Mouse (Mus musculus) ES-Bruce4 (cell line): ENCODE data around the gene Bptf.

ENCODE experiments used
- CTCF ChIP-seq: IDR thresholded peaks from one replicate; pipeline ENCODE4 v1.8.1; 2011; ENCODE audit warnings: low read depth, low read length
- EP300 ChIP-seq: IDR thresholded peaks from 2 replicates; pipeline ENCODE4 v1.6.1; 2011; ENCODE audit warnings: low read depth, low read length; ENCODE audit not compliant: insufficient read depth

DNA sequence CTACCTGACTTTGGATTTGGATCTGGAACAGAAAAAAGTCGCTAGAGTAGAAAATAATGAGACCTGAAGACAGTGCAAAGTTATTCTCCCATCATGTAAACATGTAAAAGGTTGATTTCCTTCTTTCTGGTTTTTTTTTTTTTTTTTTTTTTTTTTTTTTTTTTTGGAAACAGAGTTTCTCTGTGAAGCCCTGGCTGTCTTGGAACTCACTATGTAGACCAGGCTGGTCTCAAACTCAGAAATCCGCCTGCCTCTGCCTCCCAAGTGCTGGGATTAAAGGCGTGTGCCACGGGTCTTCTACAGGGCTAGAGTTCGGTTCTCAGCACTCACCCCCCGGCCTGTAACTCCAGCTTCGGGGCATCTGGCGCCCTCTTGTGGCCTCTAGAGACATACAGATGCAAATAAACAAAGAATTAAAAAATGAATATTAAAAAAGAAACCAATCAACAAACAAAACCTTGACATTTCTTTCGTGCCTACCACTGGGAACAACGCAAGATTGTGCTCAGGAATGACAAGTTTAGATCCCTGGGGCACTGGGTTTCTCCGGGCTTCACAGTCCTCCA lies 117.8 kb downstream of the Bptf start:
- peak; percentile 50 for TF ChIP-seq CTCF
- no peak for TF ChIP-seq EP300
